Mouse (Mus musculus) mouse embryonic stem cell (cell line): ENCODE measurements at regions not wholly inside any gene's neighbourhood (a gene's known extent, or its start where the extent isn't known, plus 50 kb on each side); places are given as distances from the start of the nearest gene placed in this dataset.

Experiments used
- in situ Hi-C, 2 experiments: fragments of 300-500 bp; cut with MboI; formaldehyde crosslinking; loops; 1 replicate in 1 of 2; 3 replicates in 1 of 2; pipeline ENCODE4 v1.14.3; 2019 to 2020; ENCODE audit warnings: low sequenced_read_pairs in 2 of 2, low pct_unique_long_range_greater_than_20kb in 1 of 2, mixed read lengths in 1 of 2; ENCODE audit not compliant: unreplicated experiment in 1 of 2

DNA sequence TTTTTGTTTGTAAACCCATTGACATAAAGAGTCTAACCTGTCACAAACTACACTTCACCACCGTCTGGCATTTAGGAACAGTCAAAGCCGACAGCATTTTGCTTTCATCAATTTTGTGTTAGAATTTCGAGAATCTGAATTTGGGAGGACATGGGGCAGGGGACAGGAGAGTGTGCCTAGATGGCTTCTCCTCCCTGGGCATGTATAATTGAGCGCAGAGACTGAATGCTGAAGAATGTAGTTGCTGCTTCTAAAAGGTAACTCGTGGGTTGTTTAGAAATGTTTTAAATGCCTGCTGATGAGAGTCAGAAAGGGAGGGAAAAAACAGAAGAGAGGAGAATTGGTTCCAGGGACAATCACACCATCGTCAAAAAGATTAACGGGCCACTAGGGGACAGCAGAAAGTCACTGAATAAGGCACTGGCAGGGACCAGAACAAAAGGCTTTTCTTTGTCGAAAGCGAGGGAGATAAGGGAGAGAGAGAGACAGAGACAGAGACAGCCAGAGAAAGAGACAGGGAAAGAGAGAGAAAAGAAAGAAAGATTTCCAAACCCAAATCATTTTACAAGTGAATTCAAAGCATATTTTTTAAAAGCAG lies 66.6 kb upstream of the BC052040 start:
- in situ Hi-C loops = loop anchor here in 1 of 2 experiments (25.0 kb wide), 1 partner anchor 322 kb away; no protein-coding TSS in a partner anchor

GRCm38 (mm10) chr2:115515470-115515869 lies 66.0 kb upstream of the BC052040 start:
- in situ Hi-C loops = loop anchor here in 1 of 2 experiments (25.0 kb wide), 1 partner anchor 322 kb away; no protein-coding TSS in a partner anchor

DNA sequence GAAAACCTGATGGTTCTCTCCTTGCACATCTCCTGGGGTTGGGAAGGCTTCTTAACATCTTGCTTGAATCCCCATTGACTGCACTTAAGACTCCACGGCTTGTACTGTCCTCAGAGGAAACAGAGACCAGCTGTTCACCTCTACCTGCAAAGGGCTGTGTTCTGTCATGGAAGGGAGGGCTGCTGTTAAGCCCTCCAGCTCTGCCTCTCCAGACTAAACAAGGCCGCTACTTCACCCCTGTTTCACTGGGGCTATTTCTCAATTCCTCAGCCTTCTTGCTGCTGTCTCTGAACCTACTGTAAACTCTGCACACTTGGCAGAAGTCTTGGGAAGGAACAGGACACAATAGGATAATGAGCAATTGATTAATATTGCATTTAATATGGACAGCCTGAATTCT lies 64.7 kb upstream of the BC052040 start:
- in situ Hi-C loops = loop anchor here in 1 of 2 experiments (25.0 kb wide), 1 partner anchor 320 kb away; no protein-coding TSS in a partner anchor

- in situ Hi-C loops = loop anchor here in 1 of 2 experiments (25.0 kb wide), 1 partner anchor 317 kb away; no protein-coding TSS in a partner anchor
Observed at GRCm38 (mm10) chr2:115519974-115520373, 61.5 kb upstream of the BC052040 start.

- in situ Hi-C loops = loop anchor here in 1 of 2 experiments (25.0 kb wide), 1 partner anchor 317 kb away; no protein-coding TSS in a partner anchor
Observed at GRCm38 (mm10) chr2:115520413-115521139, 60.9 kb upstream of the BC052040 start.

- in situ Hi-C loops = no loop called here
Observed at GRCm38 (mm10) chr2:115529878-115530277, 51.6 kb upstream of the BC052040 start.
